Mouse (Mus musculus): ENCODE measurements around the gene Abca8a.

DNA sequence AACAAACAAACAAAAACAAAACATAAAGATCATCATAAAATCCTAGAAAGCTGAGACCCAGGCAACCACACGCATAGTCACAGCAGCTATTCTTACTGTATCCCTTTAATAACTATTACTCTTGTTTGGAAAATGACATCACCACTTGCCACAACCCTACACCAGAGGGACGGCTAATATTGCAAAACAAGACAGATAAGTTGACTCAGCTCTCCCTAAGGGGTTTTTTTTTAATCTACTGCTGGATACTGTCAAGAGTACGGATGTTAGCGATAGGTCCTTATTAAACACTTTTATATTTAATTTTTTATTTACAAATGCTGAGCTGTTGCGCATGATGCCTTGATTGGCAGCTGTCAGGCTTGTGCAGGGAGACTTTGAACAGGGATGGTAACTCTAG is 35.0 kb upstream of the Abca8a start:
- no peak for TF ChIP-seq MXI1 (IDR thresholded peaks at IDR 0.05; ENCODE audit: low read depth, low read length)
- no peak for TF ChIP-seq SMC3 (IDR thresholded peaks at IDR 0.05; ENCODE audit: low read depth, low read length)
- TF ChIP-seq POLR2AphosphoS5 (IDR thresholded peaks at IDR 0.05; ENCODE audit: borderline replicate concordance, low read depth, low read length): no peak
- TF ChIP-seq CTCF (IDR thresholded peaks at IDR 0.05 in 2 of 3, conservative IDR thresholded peaks at IDR 0.05 in 1 of 3; ENCODE audit: control insufficient read depth in 1 of 3, insufficient read depth in 1 of 3, low read depth in 2 of 3, low read length in 3 of 3, poor library complexity in 1 of 3, severe bottlenecking in 1 of 3): no peak
- no peak for TF ChIP-seq BHLHE40 (IDR thresholded peaks at IDR 0.05; ENCODE audit: borderline replicate concordance, low read depth, low read length)
- no peak for TF ChIP-seq ZMIZ1 (IDR thresholded peaks at IDR 0.05; ENCODE audit: low read depth, low read length)
- TF ChIP-seq ZC3H11A (IDR thresholded peaks at IDR 0.05; ENCODE audit: low read depth, low read length): no peak
- no peak for TF ChIP-seq JUND (IDR thresholded peaks at IDR 0.05; ENCODE audit: low read depth, low read length)
